Mouse (Mus musculus) CH12F3 (cell line): ENCODE data around the gene Hnrnpf.
"Not testable (repeated sequence)": the region's sequence is repeated elsewhere in the genome, so short reads cannot be mapped to it uniquely, and the experiment has no call there.

Experiments
- in situ Hi-C: fragments of 300-500 bp; cut with MboI; formaldehyde crosslinking; loops from 2 replicates; pipeline ENCODE4 v1.14.3; 2020; ENCODE audit warnings: low sequenced_read_pairs

The Hnrnpf gene

DNA sequence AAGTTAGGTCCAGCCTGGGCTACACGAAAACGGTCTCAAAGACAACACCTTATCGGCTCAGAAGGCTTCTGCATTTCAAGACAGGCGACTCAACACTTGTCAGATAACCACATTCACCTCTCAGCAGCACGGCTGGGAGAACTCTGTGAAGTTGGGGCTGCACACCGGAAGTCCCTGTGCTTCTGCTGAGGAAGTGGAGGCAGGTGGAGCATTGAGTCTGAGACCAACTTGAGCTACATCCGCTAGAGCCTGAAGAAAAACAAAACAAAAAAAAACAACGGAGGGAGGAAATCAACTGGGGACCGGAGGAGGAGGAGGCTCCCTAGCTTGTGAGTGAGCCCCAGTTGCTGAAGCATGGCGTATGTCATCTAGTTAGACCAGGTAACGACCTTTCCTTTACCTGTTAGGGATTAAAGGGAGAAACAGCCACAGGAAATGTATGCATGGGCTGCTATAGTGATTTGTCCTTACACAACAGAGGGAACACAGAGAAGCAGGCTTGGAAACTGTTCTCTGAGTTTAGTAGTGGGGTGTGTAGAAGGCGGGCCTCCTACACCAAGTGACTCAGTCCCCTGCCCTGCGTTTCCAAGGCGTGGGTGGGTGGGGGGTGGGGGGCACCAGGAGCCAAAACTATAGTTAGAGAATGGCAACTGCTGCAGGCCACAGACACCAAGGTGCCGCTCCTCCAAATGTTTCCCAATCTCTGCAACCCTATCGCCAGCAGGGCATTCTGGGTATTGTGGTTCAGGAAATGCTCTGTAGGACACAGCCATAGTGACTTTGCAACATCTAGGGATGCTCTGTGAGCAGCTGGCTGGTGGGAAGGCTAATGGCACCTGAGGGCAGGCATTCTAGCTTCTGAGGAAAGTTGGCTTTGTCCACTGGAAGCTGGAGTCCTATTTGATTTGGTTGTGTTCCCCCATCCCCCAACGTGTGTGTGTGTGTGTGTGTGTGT is at the start of gene Hnrnpf:
TSS of gene Hnrnpf (plus strand) at position 199 of the 955 bp plus-strand sequence.
- in situ Hi-C loops: no loop called here

DNA sequence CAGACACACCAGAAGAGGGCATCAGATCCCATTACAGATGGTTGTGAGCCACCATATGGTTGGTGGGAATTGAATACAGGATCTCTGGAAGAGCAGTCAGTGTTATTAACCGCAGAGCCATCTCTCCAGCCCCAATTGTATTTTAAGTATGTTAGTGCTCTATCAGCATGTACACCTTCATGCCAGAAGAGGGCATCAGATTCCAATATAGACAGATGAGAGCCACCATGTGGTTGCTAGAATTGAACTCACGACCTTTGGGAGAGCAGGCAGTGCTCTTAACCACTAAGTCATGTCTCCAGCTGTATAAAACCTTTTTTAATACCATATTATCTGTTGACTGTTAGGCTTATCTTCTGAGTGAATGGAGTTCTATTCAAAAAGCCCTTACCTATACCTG is 48.4 kb upstream of the Hnrnpf start:
- in situ Hi-C loops: no loop called here

DNA sequence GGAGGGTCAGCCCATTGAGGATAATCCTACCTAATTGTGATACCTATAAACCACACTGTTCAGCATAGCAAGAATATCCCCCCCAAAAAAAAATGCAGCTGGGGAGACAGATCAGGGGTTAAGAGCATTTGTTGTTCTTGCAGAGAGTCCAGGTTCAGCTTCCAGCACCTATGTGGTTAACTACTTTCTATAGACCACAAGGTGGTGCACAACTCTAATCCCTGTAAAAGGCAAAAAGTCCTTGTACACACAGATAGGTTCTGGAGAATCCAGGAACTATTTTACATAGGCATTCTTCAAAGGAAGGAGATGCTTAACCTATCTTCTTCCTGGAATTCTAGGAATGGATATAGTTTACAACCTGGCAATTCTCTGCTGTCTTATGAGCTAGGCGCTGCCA is 42.1 kb upstream of the Hnrnpf start:
- in situ Hi-C loops: no loop called here

DNA sequence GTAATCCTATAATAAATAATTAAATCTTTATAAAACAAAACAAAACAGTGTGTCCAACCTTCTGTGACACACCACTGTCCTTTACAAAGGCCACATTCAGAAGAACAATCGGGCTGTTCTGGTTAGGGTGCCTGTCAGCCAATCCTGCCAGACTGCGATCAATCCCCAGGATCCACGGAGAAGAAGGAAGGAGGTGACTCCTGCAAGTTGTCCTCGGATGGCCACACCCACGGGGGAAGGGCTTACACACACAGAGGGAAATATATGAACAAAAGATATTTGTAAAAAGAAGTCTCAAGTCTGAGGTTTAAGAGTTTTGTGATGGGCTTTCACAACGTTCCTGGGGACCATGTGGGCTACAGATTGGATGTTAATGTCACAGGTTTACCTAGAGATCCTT is 38.3 kb upstream of the Hnrnpf start, which contains the start of gene Zfp239:
TSS of gene Zfp239 (plus strand) at position 253 of the 400 bp plus-strand sequence.
- in situ Hi-C loops: no loop called here

DNA sequence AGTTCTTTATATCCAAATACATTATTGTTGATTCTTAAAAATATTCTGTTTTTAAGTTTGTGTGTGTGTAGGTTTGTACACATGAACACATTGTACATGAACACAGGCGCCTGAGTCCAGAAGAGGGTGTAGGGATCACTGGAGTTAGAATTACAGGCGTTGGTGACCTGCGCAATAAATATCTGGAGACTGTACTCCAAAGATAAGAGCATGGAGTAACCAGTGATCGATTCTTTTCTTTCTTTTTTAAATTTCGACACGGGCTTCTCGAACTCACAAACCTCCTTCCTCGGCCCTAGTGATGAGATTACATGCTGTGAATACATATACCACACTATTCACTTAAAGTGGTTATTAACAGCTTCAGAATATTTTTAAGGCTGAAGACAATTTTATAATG is 37.7 kb upstream of the Hnrnpf start:
- in situ Hi-C loops: no loop called here

DNA sequence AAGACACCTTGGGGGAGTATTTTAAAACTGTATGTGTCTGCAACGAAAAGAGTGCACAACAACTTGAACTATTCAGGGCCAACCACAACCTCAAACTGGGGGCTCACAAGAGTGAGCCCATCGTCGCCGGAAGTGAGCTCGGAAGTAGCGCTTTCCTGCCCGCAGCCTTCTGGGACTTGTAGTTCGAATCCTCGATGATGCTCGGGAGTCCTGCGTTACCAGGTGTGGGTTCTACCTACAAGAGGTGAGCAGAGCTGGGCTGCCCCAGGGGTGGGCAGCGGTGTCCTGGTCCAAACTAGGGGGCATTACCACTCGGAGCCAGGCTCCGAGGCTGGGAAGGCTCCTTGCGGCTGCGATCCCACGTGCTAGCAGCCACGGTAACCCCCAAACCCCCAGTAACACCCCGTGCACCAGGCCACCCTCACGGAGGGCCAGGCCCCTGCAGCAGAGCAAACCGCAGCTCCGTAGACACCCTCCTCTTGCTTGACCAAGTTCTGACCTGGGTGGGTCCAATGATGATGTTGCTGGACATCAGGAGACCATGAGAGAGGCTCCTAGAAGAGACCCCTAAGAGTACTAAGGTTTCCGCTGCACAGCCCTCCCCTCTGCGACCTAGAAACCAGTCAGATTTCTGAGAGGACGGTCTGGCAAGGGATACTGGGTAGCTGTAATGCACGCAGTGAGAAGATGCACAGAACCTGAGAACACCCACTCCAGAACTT is 37.1 kb upstream of the Hnrnpf start:
- in situ Hi-C loops: no loop called here

DNA sequence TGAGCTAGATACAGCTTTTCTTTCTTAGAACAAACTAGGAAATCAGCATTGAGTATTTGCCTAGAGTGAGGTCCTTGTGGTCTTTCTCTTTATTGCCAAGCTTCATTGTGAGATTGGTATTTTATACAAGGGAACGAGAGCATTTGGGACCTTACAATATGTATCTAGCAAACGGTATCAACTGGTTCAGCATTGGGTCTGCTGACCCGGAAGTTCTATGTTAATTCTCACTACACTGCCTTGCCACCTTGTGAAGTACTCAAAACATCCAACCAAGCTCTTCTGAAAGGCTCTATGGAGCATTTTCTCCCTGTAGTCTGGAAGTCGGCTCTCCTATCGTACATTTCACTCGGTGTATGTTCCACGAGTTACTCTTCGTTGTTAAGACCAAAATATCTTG is 36.4 kb upstream of the Hnrnpf start:
- in situ Hi-C loops: no loop called here

DNA sequence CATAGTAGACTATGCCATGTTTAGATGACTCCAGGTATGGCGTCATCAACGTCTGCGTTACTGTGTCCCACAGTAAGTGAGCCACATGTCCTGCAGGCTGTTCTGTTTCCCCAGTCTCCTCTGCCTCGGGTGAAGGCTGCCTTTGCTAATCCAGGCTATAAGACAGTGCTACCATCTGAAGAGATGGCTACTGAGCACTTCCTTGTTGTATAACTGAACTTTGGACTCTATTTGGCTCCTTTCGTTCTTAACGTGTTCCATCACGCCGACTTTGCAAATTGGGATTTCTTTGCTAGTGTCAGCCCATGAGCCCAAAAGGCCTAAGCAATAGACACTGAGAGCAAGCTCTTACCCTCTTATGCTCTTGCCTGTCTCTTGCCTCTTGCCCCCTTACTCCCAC is 31.9 kb upstream of the Hnrnpf start:
- in situ Hi-C loops: no loop called here

DNA sequence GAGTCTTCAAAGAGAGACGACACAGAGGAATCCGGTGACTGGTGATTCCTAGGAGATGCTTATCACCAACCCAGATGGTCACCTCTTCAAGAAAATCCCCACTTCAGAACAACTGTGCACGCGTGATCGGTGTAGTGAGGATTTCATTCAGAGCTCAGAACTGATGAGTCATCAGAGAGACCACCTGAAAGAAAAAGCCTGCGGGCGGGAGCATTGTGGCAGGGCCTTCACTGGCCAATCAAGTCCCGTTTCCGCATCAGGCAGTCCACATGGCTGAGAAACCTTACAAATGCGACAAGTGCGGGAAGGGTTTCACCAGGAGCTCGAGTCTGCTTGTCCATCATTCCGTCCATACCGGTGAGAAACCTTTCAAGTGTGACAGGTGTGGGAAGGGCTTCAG is 29.1 kb upstream of the Hnrnpf start:
- in situ Hi-C loops: no loop called here

DNA sequence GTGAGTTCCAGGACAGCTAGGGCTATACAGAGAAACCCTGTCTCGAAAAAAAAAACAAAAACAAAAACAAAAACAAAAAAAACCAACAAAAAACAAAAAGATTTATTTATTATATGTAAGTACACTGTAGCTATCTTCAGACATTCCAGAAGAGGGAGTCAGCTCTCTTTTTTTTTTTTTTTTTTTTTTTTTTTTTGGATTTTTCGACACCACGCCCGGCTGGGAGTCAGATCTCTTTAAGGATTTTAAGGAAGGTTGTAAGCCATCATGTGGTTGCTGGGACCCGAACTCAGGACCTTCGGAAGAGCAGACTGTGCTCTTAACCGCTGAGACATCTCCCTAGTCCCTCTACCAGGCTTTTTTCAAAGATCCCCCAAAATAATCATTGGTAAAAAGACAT is 26.7 kb upstream of the Hnrnpf start:
- in situ Hi-C loops: not testable (repeated sequence)

DNA sequence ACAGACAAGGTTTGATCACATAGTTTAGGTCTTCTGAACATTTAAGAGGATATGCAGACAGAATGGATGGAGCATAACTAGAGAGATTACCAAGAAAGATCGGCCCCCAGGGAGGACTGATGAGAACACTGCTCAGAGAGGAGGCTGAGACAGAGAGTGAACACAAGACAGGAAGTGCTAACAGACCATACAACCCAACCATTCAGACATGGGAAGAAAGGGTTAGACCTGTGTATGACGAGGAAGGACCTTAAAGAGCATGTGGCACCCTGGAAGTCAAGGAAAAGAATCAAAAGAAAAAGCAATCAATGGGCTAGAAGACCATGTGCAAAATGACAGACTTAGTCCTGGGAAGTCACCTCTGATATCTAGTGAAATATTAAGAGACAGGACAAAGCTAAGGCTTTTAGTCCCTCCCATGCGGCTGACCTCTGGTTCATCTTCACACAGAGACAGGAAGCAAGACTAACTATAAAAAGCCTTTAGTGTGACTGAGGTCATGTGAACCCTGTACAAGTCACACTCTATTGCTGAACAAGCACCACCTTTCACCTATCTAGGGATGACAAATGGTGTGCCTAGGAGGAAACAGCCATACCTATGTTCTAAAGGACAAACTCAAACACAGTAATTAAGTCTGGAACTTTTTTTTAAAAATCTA is 25.4 kb upstream of the Hnrnpf start:
- in situ Hi-C loops: no loop called here

DNA sequence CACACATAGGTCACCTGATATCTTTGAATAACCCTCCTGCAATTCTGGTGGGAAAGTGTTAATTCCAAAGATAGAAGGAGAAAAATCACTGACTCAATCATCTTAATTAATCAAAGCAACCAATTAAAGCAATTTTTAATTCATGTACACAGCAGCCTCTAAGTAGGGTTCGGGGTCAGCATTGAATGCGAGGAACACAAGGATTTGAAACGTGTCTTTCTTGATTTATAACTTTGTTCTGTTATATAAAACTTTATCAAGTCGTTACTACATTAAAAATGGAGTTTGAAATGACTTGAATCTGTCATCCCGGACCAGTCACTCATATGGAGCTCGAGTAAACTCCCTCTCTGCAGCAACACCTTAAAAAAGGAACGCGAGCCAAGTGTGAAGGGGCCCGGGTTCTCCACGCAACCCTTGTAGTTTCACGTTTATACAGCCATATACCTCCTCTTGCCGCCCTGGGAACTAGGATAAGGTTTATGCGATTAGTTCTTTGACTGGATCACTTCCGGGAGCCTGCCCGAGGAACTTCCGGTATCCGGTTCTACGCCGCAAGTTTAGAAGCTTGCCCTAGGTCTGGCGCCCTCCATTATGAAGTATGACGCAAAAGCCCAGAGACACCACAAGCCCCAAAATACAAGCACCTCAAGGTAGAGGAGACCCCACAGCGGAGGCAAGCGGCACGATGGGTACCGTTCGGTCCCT is 21.3 kb upstream of the Hnrnpf start:
- in situ Hi-C loops: no loop called here

DNA sequence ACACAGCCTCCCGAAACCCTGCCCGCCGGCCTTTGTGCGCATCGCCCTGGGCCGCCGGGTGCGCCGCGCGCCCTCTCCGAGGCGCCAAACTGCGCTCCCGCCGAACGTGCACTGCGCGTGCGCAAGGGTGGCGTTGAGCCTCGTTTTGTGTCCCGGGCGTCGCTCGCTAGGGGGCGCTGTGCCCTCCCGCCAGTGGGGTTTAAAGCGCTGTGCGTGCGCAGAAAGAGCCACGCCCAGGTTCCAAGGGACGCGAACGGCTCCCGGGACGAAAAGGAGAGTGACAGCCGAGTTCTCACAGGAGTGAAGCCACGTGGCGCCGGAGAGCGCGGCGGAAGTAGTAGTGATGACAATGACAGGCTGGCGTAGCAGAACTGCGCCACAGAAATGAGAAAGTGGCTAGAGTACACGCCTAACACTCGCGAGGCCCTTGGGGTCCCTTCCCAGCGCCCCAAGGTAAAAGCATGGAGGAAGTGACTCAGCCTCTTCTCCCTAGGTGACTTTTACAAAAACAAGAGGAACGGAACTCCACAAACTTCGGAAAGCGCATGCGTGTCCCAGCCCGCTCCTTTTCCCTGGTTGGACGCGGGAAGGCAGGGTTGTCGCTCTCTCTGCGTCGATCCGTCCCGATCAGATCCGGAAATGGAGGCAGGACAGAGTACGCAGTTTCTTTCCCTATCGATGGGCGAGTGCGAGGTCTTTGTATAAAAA is 20.6 kb upstream of the Hnrnpf start:
- in situ Hi-C loops: no loop called here

DNA sequence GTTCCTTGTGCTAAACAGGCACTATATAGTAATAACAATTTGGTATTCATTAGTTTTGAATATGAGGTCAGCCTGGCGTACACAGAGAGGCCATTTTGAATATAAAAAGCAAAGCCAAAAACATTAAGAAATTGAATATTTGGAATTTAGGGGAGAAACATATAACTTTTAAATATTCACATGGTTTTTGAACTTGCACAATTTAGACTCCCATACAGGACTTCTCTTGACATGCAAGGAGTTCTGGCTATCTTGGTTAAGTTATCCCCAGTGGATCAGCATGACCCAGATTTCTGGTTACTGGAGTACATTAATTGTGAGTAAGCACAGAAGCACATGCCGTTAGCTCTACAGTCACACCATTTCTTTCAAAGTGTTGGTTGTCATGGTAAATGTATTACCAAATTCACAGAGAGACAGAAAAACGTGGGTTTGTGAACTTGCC is 19.7 kb upstream of the Hnrnpf start:
- in situ Hi-C loops: no loop called here

DNA sequence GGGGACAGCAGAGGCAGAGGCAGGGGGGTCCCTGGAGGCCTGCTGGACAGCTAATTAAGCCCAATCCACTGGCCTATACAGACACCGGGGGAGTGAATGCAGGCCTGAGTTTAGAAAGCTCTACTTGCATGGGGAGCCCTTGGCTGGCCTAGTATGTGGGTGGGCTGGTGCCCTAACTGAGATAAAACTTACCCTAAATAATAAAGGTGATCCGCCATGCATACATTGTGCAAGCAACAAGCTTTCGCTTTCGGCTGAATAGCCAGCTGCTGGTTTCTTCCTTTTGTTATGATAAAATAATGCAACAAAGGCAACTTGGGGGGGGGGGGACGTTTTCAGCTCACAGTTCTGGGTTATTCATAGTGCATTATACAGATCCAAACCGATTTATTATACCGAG is 18.9 kb upstream of the Hnrnpf start:
- in situ Hi-C loops: no loop called here

DNA sequence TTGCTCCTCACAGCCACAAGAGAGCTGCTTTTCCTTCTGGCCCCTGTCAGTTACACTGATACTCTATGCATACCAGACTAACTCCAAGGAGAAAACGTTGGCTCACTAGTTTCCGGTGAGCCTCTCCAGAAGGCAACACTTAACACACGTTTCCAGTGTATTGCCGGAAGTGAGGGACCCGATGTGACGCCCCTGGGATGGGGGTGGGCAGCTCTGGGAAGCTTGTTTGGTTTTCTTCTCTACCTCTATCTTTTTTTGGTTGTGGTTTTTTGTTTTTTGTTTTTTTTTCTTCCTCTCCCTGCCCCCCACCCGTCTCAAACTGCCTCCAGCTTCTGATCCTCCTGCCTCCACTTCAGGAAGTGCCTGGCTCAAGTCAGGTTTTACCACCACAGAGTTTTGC is 18.1 kb upstream of the Hnrnpf start:
- in situ Hi-C loops: no loop called here

DNA sequence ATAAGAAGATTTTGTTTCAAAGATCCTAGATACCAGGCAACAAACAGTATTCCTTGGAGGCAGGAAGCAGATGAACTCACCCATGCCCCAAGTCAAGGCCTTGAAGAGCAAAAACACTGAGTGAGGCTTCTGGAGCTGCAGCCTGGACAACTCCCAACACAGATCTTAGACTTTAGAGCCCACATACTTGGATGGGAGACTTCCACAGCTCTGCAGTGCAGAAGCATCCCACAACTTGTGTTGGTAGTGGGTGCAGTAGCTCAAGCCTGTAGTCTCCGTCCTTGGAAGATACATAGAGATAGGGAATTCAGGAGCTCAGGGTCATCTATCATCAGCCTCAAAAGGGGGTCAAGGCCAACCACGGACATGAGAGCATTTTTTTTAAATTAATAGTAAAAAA is 14.2 kb upstream of the Hnrnpf start:
- in situ Hi-C loops: no loop called here

DNA sequence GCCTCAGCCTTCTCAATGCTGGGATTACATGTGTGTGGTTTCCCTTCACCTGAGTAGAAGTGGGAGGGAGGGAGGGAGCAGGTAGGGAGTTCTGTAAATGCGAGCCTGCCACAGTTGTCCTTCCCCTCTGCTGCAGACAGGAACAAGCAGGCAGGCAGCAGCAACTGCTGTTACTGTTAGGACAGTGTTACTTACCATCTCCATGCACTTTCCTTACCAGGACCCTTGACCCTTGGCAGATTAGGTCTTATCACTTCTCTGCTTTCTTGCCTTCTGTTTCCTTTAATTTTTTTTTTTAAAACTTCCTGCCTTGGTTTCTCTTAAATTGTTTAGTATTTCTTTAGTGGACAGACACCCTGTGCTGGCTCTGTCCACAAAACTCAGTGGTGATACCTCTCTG is 12.1 kb upstream of the Hnrnpf start:
- in situ Hi-C loops: no loop called here

DNA sequence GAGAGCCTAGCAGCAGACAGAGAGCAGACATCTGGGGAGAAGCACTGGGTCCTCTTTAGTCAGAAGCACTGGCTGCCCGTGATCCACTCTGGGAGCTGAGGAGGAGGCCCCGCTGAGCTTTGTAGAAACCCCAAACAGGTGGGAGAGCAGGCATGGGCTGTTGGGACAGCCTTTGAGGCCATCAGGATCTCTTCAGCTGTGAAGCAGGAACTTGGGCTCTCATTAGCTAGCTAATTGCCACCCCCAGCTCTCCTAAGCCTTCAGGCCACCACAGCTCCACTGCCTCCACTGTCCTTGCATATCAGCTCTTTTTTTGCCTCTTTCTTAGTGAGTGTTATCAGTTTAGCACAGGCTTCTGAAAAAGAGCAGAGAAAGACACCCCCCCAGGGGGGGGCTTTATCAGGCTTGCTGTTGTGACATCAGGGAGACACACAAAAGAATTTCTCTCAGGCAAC is 11.5 kb upstream of the Hnrnpf start:
- in situ Hi-C loops: no loop called here

DNA sequence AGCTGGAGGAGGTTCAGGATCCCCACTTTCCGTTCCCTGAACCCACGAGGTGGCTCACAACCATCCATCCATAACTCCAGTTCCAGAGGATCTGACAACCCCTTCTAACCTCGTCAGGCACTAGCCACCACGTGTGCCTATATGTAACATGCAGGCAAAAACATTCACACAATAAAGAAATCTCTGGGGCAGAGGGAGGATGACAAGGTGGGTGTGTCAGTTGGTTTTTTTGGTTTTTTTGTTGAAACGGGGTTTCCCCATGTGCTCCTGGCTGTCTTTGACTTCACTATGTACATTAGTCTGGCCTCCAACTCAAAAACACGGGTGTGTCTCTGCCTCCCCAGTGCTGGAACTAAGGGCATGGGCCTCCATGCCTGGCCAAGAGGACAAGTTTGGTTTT is 9.9 kb upstream of the Hnrnpf start:
- in situ Hi-C loops: no loop called here
